Mouse (Mus musculus) activated CD4-positive, CD25-positive, alpha-beta regulatory T cell (primary cell): Measurements from ENCODE around the gene Tcstv3. TPM values are rescaled to one million over a fixed set of nuclear protein-coding genes. Genes with fewer than 3 reads are reported as not detected.

Source experiments
- polyA plus RNA-seq, 2 experiments: library from polyadenylated mRNA; unstranded; fragments of 100-300 nt; shearing (Covaris generic); gene quantifications; one replicate each; pipeline ENCODE4 v1.2.1; 2017

Tcstv3 gene
- not detected for polyA plus RNA-seq

GRCm38 (mm10) chr13:120316578-120316977, at the start of gene Tcstv3:
TSS of gene Tcstv3 (plus strand) at chr13:120316878.

GRCm38 (mm10) chr13:120299991-120300442, 16.7 kb upstream of the Tcstv3 start, which contains the start of gene BC147527:
TSS of gene BC147527 (plus strand) at chr13:120300392.

Other genes with a start within 250 kb of the Tcstv3 start
- not detected for gene Gm20767, start 176.6 kb upstream of the Tcstv3 start, polyA plus RNA-seq
- gene Gm21818, start 144.4 kb upstream of the Tcstv3 start, polyA plus RNA-seq, result not detected
- not detected for gene Gm21762, start 100.9 kb upstream of the Tcstv3 start, polyA plus RNA-seq
- not detected for gene Gm21731, start 77.8 kb upstream of the Tcstv3 start, polyA plus RNA-seq
- gene AF067061, start 53.8 kb upstream of the Tcstv3 start, polyA plus RNA-seq, result under 1 TPM in 1 of 2 experiments, not detected in 1; 0.31 TPM
- gene BC147527, start 16.5 kb upstream of the Tcstv3 start, polyA plus RNA-seq, result 10 to 100 TPM; 47.7 to 98.3 TPM